Mouse (Mus musculus) heart, postnatal 0 days (tissue): ENCODE data around the gene Kctd10. TPM values are rescaled to one million over a fixed set of nuclear protein-coding genes. Genes with fewer than 3 reads are reported as not detected.

ENCODE experiments used
- ATAC-seq: fragments of 200-750 bp; cut with Nextera tagmentation; 2 replicates; pipeline ENCODE4 v1.8.0; 2017; ENCODE audit warnings: low read depth, moderate number of reproducible peaks, moderate library complexity; ENCODE audit not compliant: insufficient read depth
- DNase-seq: peaks from one replicate; pipeline ENCODE4 v3.0.0-alpha.2; 2016; ENCODE audit warnings: low spot score
- H3K27ac ChIP-seq: fragments of 300-500 bp; sonication (generic); 2 replicates; pipeline ENCODE4 v1.5.1; 2014; ENCODE audit warnings: low read depth, mild to moderate bottlenecking
- H3K27me3 ChIP-seq: fragments of 300-500 bp; sonication (generic); 2 replicates; pipeline ENCODE4 v1.6.1; 2014; ENCODE audit warnings: low read length, mixed read lengths; ENCODE audit not compliant: control insufficient read depth, insufficient read depth
- H3K36me3 ChIP-seq: fragments of 300-500 bp; sonication (generic); replicated peaks from 2 replicates; pipeline ENCODE4 v1.6.1; 2014; ENCODE audit warnings: low read length, mixed read lengths; ENCODE audit not compliant: control insufficient read depth, insufficient read depth
- H3K4me1 ChIP-seq: fragments of 300-500 bp; sonication (generic); 2 replicates; pipeline ENCODE4 v1.6.1; 2014; ENCODE audit warnings: antibody characterized with exemption; ENCODE audit not compliant: control insufficient read depth, insufficient read depth
- H3K4me2 ChIP-seq: fragments of 300-500 bp; sonication (generic); 2 replicates; pipeline ENCODE4 v1.6.1; 2014; ENCODE audit warnings: low read depth, mild to moderate bottlenecking, low read length, moderate library complexity
- H3K4me3 ChIP-seq: fragments of 300-500 bp; sonication (generic); 2 replicates; pipeline ENCODE4 v1.5.1; 2014; ENCODE audit warnings: low read depth, low read length
- H3K9ac ChIP-seq: fragments of 300-500 bp; sonication (generic); replicated peaks from 2 replicates; pipeline ENCODE4 v1.6.1; 2014; ENCODE audit warnings: low read depth, low read length, mixed read lengths
- H3K9me3 ChIP-seq: fragments of 300-500 bp; sonication (generic); replicated peaks from 2 replicates; pipeline ENCODE4 v1.6.1; 2016; ENCODE audit warnings: low read length; ENCODE audit not compliant: control insufficient read depth
- CTCF ChIP-seq: IDR thresholded peaks from 2 replicates; pipeline ENCODE4 v1.5.1; 2016; ENCODE audit warnings: antibody characterized with exemption, control low read depth, low read depth
- EP300 ChIP-seq: IDR thresholded peaks from 2 replicates; pipeline ENCODE4 v1.6.1; 2016; ENCODE audit warnings: antibody characterized with exemption, low read depth
- WGBS: fragments of 180-500 bp; shearing (Covaris S2); extraction: QIAGEN DNeasy Blood & Tissue Kit; methylation state at CpG from one replicate; pipeline ENCODE4 v1.1.7; 2014; 5-methylcytosine and 5-hydroxymethylcytosine counted together
- polyA plus RNA-seq: library from polyadenylated mRNA; unstranded; fragments of >200 nt; fragmentation: Nextera tagmentation; extraction: Ambion mirVana; gene quantifications from 2 replicates; pipeline ENCODE4 v1.2.1, GENCODE M21; 2015
- total RNA-seq: library from RNA; depleted of rRNA; stranded (reverse); fragments of >200 nt; gene quantifications from 2 replicates; pipeline ENCODE4 v1.2.3, GENCODE M21; 2014; ENCODE audit warnings: low replicate concordance

Kctd10 gene
- total and polyA plus RNA-seq, 2 experiments from 2014 or later = 64.2 to 83.4 TPM

DNA sequence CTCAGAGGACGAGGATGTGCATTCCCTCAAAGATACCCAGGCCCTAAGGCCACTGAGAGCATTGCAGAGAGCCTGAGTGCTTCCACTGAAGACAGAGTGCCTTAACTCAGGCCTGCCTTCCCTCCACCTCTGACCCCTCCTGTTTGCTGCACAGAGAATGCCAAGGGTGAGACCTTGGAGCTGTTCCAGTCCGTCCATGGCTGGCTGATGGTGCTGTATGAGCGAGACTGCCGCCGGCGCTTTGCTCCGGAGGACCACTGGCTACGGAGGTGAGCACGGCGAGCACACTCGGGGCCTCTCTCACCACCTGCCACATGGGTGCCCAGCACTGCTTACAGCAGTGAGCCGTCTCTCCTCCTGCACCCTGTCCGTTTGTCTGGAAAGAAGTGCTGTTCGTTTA lies 26.3 kb upstream of the Kctd10 start:
- Histone ChIP-seq H3K27ac (no peak overlapping the region), H3K36me3 (peaks cover 100% of the 10 kb centered on the region), H3K4me3 (no peak overlapping the region), H3K27me3 (no peaks in the 10 kb centered on the region), H3K4me2 (no peak overlapping the region), H3K9me3 (no peaks in the 10 kb centered on the region), H3K4me1 (no peaks in the 10 kb centered on the region), H3K9ac (no peak overlapping the region)
- 88% methylated on average over 14 of the region's 14 CpGs for WGBS
- DNase-seq = no peak
- no peak for ATAC-seq
- no peak for TF ChIP-seq CTCF
- TF ChIP-seq EP300 = no peak

- no peak for ATAC-seq
- WGBS = 78% methylated on average over 9 of the region's 9 CpGs
These were observed 12.9 kb upstream of the Kctd10 start for GRCm38 (mm10) chr5:114393169-114393568.

GRCm38 (mm10) chr5:114384448-114384847 lies 4.1 kb upstream of the Kctd10 start:
- TF ChIP-seq EP300 (no peak), CTCF (no peak)
- H3K4me3 ChIP-seq = no peak overlapping the region
- H3K36me3 ChIP-seq = peaks cover 53% of the 10 kb centered on the region
- DNase-seq (no peak), ATAC-seq (no peak)
- 83% methylated on average over 8 of the region's 8 CpGs for WGBS
- H3K9ac ChIP-seq = no peak overlapping the region
- no peaks in the 10 kb centered on the region for H3K27me3 ChIP-seq
- no peak overlapping the region for H3K4me2 ChIP-seq
- peaks cover 7% of the 10 kb centered on the region for H3K4me1 ChIP-seq
- no peak overlapping the region for H3K27ac ChIP-seq
- H3K9me3 ChIP-seq = no peaks in the 10 kb centered on the region

More at GRCm38 (mm10) chr5:114393169-114393568, 12.9 kb upstream of the Kctd10 start:
- no peaks in the 10 kb centered on the region for H3K4me1 ChIP-seq
- no peaks in the 10 kb centered on the region for H3K27me3 ChIP-seq
- H3K4me2 ChIP-seq = no peak overlapping the region
- H3K36me3 ChIP-seq = peaks cover 88% of the 10 kb centered on the region
- no peak overlapping the region for H3K27ac ChIP-seq
- no peak overlapping the region for H3K4me3 ChIP-seq
- TF ChIP-seq CTCF = no peak
- H3K9me3 ChIP-seq = no peaks in the 10 kb centered on the region
- no peak for DNase-seq
- H3K9ac ChIP-seq = no peak overlapping the region

DNA sequence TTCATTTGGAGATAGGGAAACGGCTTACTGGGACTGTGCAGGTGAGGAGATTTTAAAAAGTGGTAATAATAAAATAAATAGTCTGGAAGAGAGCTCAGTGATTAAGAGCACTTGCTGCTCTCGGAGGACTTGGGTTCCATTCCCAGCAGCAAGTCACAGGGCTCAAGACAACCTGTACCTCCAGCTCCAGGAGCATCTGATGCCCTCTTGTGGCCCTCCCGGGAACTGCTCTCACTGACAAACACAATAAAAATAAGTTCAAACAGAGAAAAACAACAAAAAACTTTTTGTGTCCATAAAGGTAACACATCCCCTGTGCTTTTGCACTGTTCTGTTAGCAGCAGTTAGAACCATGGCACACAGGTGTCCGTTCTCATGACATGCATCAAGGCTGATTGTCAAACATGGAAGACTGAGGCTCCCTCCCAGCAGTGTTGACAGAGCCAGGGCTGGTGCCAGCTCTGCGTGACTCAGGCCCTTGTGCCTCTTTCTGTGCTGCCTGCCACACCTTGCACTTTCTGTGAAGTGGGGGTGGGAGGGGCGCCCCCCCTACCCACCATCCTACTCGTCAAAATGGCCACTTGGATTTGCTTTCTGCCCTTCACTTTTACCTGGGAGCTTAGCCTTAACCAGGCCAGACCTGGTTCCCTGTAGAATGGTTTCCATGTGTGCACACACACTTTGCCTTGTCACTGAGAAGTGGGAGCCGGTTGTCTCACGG lies 3.0 kb upstream of the Kctd10 start:
- Histone ChIP-seq H3K9me3 (no peaks in the 10 kb centered on the region), H3K4me2 (no peak overlapping the region), H3K36me3 (peaks cover 42% of the 10 kb centered on the region), H3K27me3 (no peaks in the 10 kb centered on the region), H3K27ac (no peak overlapping the region), H3K4me3 (no peak overlapping the region), H3K4me1 (peaks cover 13% of the 10 kb centered on the region), H3K9ac (no peak overlapping the region)
- WGBS = 71% methylated on average over 9 of the region's 9 CpGs
- DNase-seq (no peak), ATAC-seq (no peak)
- TF ChIP-seq EP300 (no peak), CTCF (peak; percentile 57)

DNA sequence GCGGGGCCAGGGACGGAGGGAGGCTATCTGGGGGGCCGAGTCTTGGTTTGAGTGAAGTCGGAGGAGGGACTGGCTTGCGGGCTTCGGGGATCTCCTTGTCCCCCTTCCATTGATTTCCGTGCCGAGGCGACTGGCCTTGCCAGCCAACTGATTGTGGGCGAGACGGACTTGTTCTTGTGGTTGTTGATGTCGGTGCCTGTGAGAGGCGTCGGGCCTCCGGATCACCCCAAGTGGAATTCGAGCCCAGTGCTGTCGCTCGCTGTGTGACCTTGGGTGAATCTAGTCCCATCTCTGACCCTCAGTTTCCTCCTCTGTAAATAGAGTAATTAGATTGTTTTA lies 674 bp upstream of the Kctd10 start:
- TF ChIP-seq EP300 = no peak
- TF ChIP-seq CTCF = no peak
- Histone ChIP-seq H3K4me3 (peak overlapping the region; percentile 99), H3K9me3 (no peaks in the 10 kb centered on the region), H3K36me3 (peaks cover 26% of the 10 kb centered on the region), H3K9ac (peak overlapping the region; percentile 97), H3K27ac (peak overlapping the region; percentile 93), H3K4me2 (peak overlapping the region; percentile 91), H3K27me3 (no peaks in the 10 kb centered on the region), H3K4me1 (peaks cover 33% of the 10 kb centered on the region)
- under 1% methylated on average over 18 of the region's 18 CpGs for WGBS
- DNase-seq = peak; percentile 25
- peak; percentile 16 for ATAC-seq

- H3K4me3 ChIP-seq = peak overlapping the region; percentile 99
- H3K4me2 ChIP-seq = peak overlapping the region; percentile 91
- under 1% methylated on average over 20 of the region's 20 CpGs for WGBS
- peak overlapping the region; percentile 97 for H3K9ac ChIP-seq
- no peak for TF ChIP-seq EP300
- TF ChIP-seq CTCF = no peak
- H3K27me3 ChIP-seq = no peaks in the 10 kb centered on the region
- H3K27ac ChIP-seq = peak overlapping the region; percentile 93
- ATAC-seq (0 out of 2 replicates have a peak, but pooled peaks have one; percentile 0), DNase-seq (no peak)
- H3K9me3 ChIP-seq = no peaks in the 10 kb centered on the region
- H3K36me3 ChIP-seq = peaks cover 23% of the 10 kb centered on the region
- peaks cover 43% of the 10 kb centered on the region for H3K4me1 ChIP-seq
These were observed 545 bp downstream of the Kctd10 start for GRCm38 (mm10) chr5:114379763-114380162.
